Mouse (Mus musculus) heart, embryonic 14.5 days (tissue): Measurements from ENCODE around the gene Cfd. TPM values are rescaled to one million over a fixed set of nuclear protein-coding genes. Genes with fewer than 3 reads are reported as not detected.

Experiments used
- ATAC-seq: fragments of 200-750 bp; cut with Nextera tagmentation; 2 replicates; pipeline ENCODE4 v1.8.0; 2017; ENCODE audit warnings: low read depth, moderate TSS enrichment; ENCODE audit not compliant: insufficient number of reproducible peaks, insufficient read depth, low FRiP score
- H3K27ac ChIP-seq, 2 experiments: fragments of 200-500 bp in 1 of 2; fragments of 300-500 bp in 1 of 2; sonication (generic) in 1 of 2; replicated peaks in 1 of 2; 2 replicates each; pipeline ENCODE4 v1.5.1; 2012 to 2014; ENCODE audit warnings: low read depth in 2 of 2, low read length in 2 of 2, control low read depth in 1 of 2, mild to moderate bottlenecking in 1 of 2, mixed read lengths in 1 of 2; ENCODE audit not compliant: control insufficient read depth in 1 of 2, insufficient read depth in 1 of 2
- H3K27me3 ChIP-seq: fragments of 300-500 bp; sonication (generic); 2 replicates; pipeline ENCODE4 v1.6.1; 2014; ENCODE audit warnings: mild to moderate bottlenecking, low read length, control low read depth; ENCODE audit not compliant: control insufficient read depth, insufficient read depth
- H3K36me3 ChIP-seq: fragments of 300-500 bp; sonication (generic); 2 replicates; pipeline ENCODE4 v1.6.1; 2014; ENCODE audit warnings: mild to moderate bottlenecking, control low read depth, low read length, mixed read lengths; ENCODE audit not compliant: control insufficient read depth, insufficient read depth
- H3K4me1 ChIP-seq, 2 experiments: fragments of 200-500 bp in 1 of 2; fragments of 300-500 bp in 1 of 2; sonication (generic) in 1 of 2; 2 replicates each; pipeline ENCODE4 v1.6.1; 2012 to 2014; ENCODE audit warnings: low read length in 2 of 2, control low read depth in 1 of 2, mixed read lengths in 1 of 2; ENCODE audit not compliant: control insufficient read depth in 2 of 2, insufficient read depth in 2 of 2
- H3K4me2 ChIP-seq: fragments of 300-500 bp; sonication (generic); 2 replicates; pipeline ENCODE4 v1.6.1; 2014; ENCODE audit warnings: mild to moderate bottlenecking, low read length
- H3K4me3 ChIP-seq, 2 experiments: fragments of 200-500 bp in 1 of 2; fragments of 300-500 bp in 1 of 2; sonication (generic) in 1 of 2; 2 replicates each; pipeline ENCODE4 v1.5.1; 2012 to 2014; ENCODE audit warnings: low read length in 2 of 2, mild to moderate bottlenecking in 2 of 2, control low read depth in 1 of 2, low read depth in 1 of 2, moderate library complexity in 1 of 2; ENCODE audit not compliant: control insufficient read depth in 1 of 2, insufficient read depth in 1 of 2
- H3K9ac ChIP-seq: fragments of 300-500 bp; sonication (generic); 2 replicates; pipeline ENCODE4 v1.6.1; 2014; ENCODE audit warnings: mild to moderate bottlenecking, low read length
- H3K9me3 ChIP-seq: fragments of 300-500 bp; sonication (generic); 2 replicates; pipeline ENCODE4 v1.6.1; 2016; ENCODE audit warnings: low read length, control low read depth; ENCODE audit not compliant: control insufficient read depth
- WGBS: fragments of 180-500 bp; shearing (Covaris S2); extraction: QIAGEN DNeasy Blood & Tissue Kit; methylation state at CpG from one replicate; pipeline ENCODE4 v1.1.7; 2014; 5-methylcytosine and 5-hydroxymethylcytosine counted together
- microRNA-seq: library from miRNA; unstranded; fragments of <30 nt; microRNA quantifications from one replicate; pipeline ENCODE4, GENCODE M21; 2016
- polyA plus RNA-seq: library from polyadenylated mRNA; unstranded; fragments of >200 nt; fragmentation: Nextera tagmentation; extraction: Ambion mirVana; gene quantifications from 2 replicates; pipeline ENCODE4 v1.2.1, GENCODE M21; 2014

Cfd gene
- polyA plus RNA-seq, 1 experiment from 2014 or later, result not detected

DNA sequence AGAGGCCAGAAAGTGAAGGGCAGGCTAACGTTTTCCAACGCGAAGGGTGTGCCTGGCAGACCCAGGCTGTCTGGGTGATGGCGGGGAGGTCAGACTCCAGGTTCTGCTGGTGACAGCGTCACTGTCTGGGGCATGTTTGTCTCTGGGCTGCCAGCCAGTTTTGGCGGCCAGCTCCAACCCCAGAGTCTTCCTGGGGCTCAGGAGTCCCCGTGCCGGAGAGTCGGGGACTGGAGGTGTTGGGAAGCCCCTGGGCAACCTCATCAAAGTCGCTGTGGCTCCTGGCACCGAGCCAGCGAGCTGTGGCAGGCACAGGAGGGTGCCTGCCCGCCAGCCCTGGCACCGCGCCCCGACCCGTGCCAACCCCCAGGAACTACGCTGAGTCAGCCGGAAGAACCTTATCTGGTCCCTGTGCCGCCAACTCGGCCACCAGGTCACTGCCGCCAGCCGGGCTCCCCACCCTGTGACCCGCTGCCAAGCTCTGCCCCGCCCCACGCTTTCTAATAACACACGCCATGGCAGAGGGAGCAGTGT is 46.3 kb downstream of the Cfd start:
- ATAC-seq, result peak; percentile 46
- Histone ChIP-seq H3K4me1 (peaks cover 54 to 73% of the 10 kb centered on the region in 2 experiments), H3K4me3 (peak overlapping the region; percentile 10 to 21; a peak in 2 of 4 replicates), H3K36me3 (peaks cover 27% of the 10 kb centered on the region; the same call in 1 of the 2 replicates), H3K9me3 (no peaks in the 10 kb centered on the region), H3K27me3 (no peaks in the 10 kb centered on the region), H3K4me2 (peak overlapping the region; percentile 60), H3K9ac (peak overlapping the region; percentile 55), H3K27ac (peak overlapping the region; percentile 78 to 80)
- 22% methylated on average over 27 of the region's 27 CpGs for WGBS

DNA sequence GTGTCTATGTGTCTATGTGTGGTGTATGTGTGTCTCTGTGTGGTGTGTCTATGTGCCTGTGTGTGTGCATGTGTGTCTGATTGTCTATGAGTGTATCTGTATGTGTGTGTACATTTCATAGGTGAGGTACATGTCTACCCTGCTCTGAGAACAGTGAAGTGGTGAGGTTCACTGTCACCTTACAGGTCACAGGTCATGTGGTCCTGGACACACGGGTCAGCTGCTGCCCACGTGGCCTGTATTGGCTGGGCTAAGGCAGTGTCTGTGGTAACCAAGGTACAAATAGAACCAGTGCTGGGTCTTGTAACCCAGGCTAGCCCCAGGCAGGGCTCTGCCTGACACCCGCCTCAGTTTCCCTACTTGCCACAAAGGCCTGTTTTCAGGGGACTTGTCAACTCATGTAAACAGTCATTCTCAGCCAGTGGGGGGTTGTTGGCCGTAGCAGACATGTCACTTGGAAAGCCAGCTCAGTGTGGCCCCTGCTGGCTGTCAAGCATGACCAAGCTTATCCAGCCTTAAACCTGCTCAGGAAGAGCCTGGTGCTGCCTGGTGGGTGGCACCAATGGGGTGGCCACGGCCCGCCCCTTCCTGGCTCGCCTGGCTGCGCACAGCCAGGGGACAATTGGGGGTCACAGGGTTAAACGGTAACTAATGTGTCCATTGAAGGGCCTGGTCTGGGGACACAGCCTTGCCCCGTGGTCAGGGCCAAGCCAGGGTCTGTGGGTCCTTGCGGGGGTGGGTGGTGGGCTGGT is 47.3 kb downstream of the Cfd start:
- ATAC-seq, result no peak
- no peak overlapping the region for H3K9ac ChIP-seq
- no peaks in the 10 kb centered on the region for H3K9me3 ChIP-seq
- H3K27ac ChIP-seq, result 0 out of 4 replicates have a peak overlapping the region, but pooled peaks of 1 of the 2 experiments have one; percentile 80
- H3K4me1 ChIP-seq, result peaks cover 46 to 63% of the 10 kb centered on the region in 2 experiments
- H3K4me2 ChIP-seq, result peak overlapping the region; percentile 60; the same call in 1 of the 2 replicates
- H3K36me3 ChIP-seq, result peaks cover 22% of the 10 kb centered on the region; the same call in 1 of the 2 replicates
- H3K4me3 ChIP-seq, result no peak overlapping the region
- H3K27me3 ChIP-seq, result no peaks in the 10 kb centered on the region
- WGBS, result 88% methylated on average over 11 of the region's 11 CpGs

DNA sequence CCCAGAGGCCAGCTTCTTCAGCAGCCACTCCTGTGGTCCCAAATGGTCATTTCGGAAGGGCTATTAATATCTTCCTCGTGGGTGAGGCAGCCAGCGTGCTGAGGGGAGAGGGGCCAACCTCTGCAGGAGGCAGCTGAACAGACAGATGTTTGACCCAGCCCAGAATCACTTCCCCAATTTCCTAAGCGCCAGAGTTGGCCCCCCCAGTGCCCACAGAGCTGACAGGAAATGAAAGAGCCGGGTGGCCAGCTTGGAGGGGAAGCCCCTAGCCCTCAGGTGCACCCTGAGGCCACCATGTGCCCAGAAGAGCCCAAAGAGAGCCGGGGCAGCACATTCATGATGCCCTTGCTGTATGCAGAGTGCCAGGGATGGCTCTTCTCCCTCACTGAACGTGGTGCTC is 50.1 kb downstream of the Cfd start:
- Histone ChIP-seq H3K27me3 (no peaks in the 10 kb centered on the region), H3K4me2 (peak overlapping the region; percentile 37), H3K27ac (peak overlapping the region in 1 of 2 experiments; percentile 6; a peak in 1 of 4 replicates), H3K4me1 (peaks cover 38 to 46% of the 10 kb centered on the region in 2 experiments), H3K9ac (peak overlapping the region; percentile 12; the same call in 1 of the 2 replicates), H3K9me3 (no peaks in the 10 kb centered on the region), H3K4me3 (no peak overlapping the region), H3K36me3 (0 out of 2 replicates have a peak, but pooled peaks cover 4% of the 10 kb centered on the region)
- 46% methylated on average over 7 of the region's 7 CpGs for WGBS
- ATAC-seq, result no peak

Small RNAs within 50 kb of the gene (microRNA-seq; reads per million reads assigned to microRNA genes)
- gene Mir6910, result not detected

Other genes with a start within 250 kb of the Cfd start
- not detected in 2 replicates for gene Odf3l2, start 245.1 kb upstream of the Cfd start, polyA plus RNA-seq
- gene Madcam1, start 226.3 kb upstream of the Cfd start, polyA plus RNA-seq, result 1.00 and 1.8 TPM in 2 replicates
- gene Tpgs1, start 221.5 kb upstream of the Cfd start, polyA plus RNA-seq, result 44.5 and 48.2 TPM in 2 replicates
- 106 and 109 TPM in 2 replicates for gene Cdc34, start 208.7 kb upstream of the Cfd start, polyA plus RNA-seq
- gene Gzmm, start 201.8 kb upstream of the Cfd start, polyA plus RNA-seq, result 0.77 and 0.94 TPM in 2 replicates
- gene Bsg, start 186.4 kb upstream of the Cfd start, polyA plus RNA-seq, result 989 and 1,200 TPM in 2 replicates
- gene Hcn2, start 174.2 kb upstream of the Cfd start, polyA plus RNA-seq, result 0.05 and 0.19 TPM in 2 replicates
- 20.2 and 27.4 TPM in 2 replicates for gene Polrmt, start 144.3 kb upstream of the Cfd start, polyA plus RNA-seq
- 0.12 and 0.38 TPM in 2 replicates for gene Fgf22, start 135.8 kb upstream of the Cfd start, polyA plus RNA-seq
- 54.4 and 62.5 TPM in 2 replicates for gene Rnf126, start 123.9 kb upstream of the Cfd start, polyA plus RNA-seq
- 19.9 and 21.1 TPM in 2 replicates for gene Fstl3, start 113.6 kb upstream of the Cfd start, polyA plus RNA-seq
- 0.08 TPM in 1 of 2 replicates, not detected in the other for gene Prss57, start 99.9 kb upstream of the Cfd start, polyA plus RNA-seq
- gene Palm, start 97.3 kb upstream of the Cfd start, polyA plus RNA-seq, result 58.3 and 68.1 TPM in 2 replicates
- 0.61 and 1.5 TPM in 2 replicates for gene Misp, start 69.9 kb upstream of the Cfd start, polyA plus RNA-seq
- 62.7 and 78.9 TPM in 2 replicates for gene Ptbp1, start 36.4 kb upstream of the Cfd start, polyA plus RNA-seq
- 1.4 and 2.0 TPM in 2 replicates for gene Prtn3, start 16.4 kb upstream of the Cfd start, polyA plus RNA-seq
- gene Plppr3, start 16.2 kb upstream of the Cfd start, polyA plus RNA-seq, result 6.9 and 9.4 TPM in 2 replicates
- gene Elane, start 4.6 kb upstream of the Cfd start, polyA plus RNA-seq, result 0.42 TPM in 1 of 2 replicates, not detected in the other
- 34.7 TPM in 2 replicates for gene Med16, start 18.1 kb downstream of the Cfd start, polyA plus RNA-seq
- 4.6 TPM in 1 of 2 replicates, not detected in the other for gene Gm26602, start 20.0 kb downstream of the Cfd start, polyA plus RNA-seq
- 0.19 and 0.70 TPM in 2 replicates for gene Kiss1r, start 26.1 kb downstream of the Cfd start, polyA plus RNA-seq
- gene R3hdm4, start 30.4 kb downstream of the Cfd start, polyA plus RNA-seq, result 96.7 and 98.5 TPM in 2 replicates
- gene Arid3a, start 36.2 kb downstream of the Cfd start, polyA plus RNA-seq, result 1.9 and 2.8 TPM in 2 replicates
- 73.2 and 84.4 TPM in 2 replicates for gene Wdr18, start 69.3 kb downstream of the Cfd start, polyA plus RNA-seq
- 0.09 and 0.18 TPM in 2 replicates for gene Grin3b, start 79.9 kb downstream of the Cfd start, polyA plus RNA-seq
- 16.2 and 20.3 TPM in 2 replicates for gene Tmem259, start 93.5 kb downstream of the Cfd start, polyA plus RNA-seq
- 265 and 275 TPM in 2 replicates for gene Cnn2, start 97.7 kb downstream of the Cfd start, polyA plus RNA-seq
- gene Abca7, start 105.6 kb downstream of the Cfd start, polyA plus RNA-seq, result 1.6 and 1.7 TPM in 2 replicates
- gene Arhgap45, start 125.8 kb downstream of the Cfd start, polyA plus RNA-seq, result 3.0 and 3.4 TPM in 2 replicates
- gene Polr2e, start 148.9 kb downstream of the Cfd start, polyA plus RNA-seq, result 146 and 162 TPM in 2 replicates
- 715 and 757 TPM in 2 replicates for gene Gpx4, start 156.3 kb downstream of the Cfd start, polyA plus RNA-seq
- 9.5 and 9.6 TPM in 2 replicates for gene Sbno2, start 214.7 kb downstream of the Cfd start, polyA plus RNA-seq
- 14.6 and 17.7 TPM in 2 replicates for gene Stk11, start 224.9 kb downstream of the Cfd start, polyA plus RNA-seq
- 988 and 1,015 TPM in 2 replicates for gene Atp5d, start 247.8 kb downstream of the Cfd start, polyA plus RNA-seq
- 1.6 and 2.6 TPM in 2 replicates for gene Cbarp, start 250.0 kb downstream of the Cfd start, polyA plus RNA-seq